Mouse (Mus musculus): ENCODE measurements around the gene Itih3. TPM values are rescaled to one million over a fixed set of nuclear protein-coding genes. Genes with fewer than 3 reads are reported as not detected.

Gene Itih3
- polyA plus RNA-seq, 1 experiment from 2014 or later = 0.53 TPM

DNA sequence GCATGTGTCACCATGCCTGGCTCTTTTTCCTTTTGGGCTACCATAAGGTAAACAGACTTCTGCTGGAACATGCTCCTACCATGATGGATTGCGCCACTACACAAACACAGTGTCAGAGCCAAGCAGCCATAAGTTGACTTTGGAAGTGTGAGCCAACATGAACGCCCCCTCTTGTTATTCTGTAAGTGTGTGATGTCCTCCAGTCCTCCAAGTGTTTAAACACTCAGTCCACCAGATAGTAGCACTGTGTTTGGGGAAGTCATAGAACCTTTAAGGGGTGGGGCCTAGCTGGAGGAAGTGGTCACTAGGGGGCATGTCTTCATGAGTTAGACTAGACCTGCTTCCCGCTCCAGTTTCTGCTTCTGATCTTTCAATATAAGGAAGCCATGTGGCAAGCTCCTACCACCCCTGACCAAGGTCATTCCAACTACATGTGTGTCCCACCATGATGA, 15.7 kb downstream of the Itih3 start:
- no peaks in the 10 kb centered on the region for H3K36me3 ChIP-seq (ENCODE audit: insufficient read depth, low read length)
- no peaks in the 10 kb centered on the region for H3K9me3 ChIP-seq (replicated peaks; ENCODE audit: low read length)
- H3K4me1 ChIP-seq (replicated peaks; ENCODE audit: insufficient read depth, low read length) = 0 out of 2 replicates have a peak, but pooled peaks cover under 1% of the 10 kb centered on the region
- TF ChIP-seq CTCF (IDR thresholded peaks at IDR 0.05; ENCODE audit: low read depth) = no peak
- no peaks in the 10 kb centered on the region for H3K27me3 ChIP-seq (ENCODE audit: insufficient read depth, low read length)
- 63% methylated on average over 3 of the region's 3 CpGs for WGBS
- no peak overlapping the region for H3K4me3 ChIP-seq (replicated peaks; ENCODE audit: low read depth, low read length)
- H3K27ac ChIP-seq = no peak overlapping the region
- no peak overlapping the region for H3K4me2 ChIP-seq (ENCODE audit: low read length)
- no peak for ATAC-seq (replicated peaks; ENCODE audit: low FRiP score, low read depth)
- peak; percentile 32 for DNase-seq (ENCODE audit: low spot score)
- no peak overlapping the region for H3K9ac ChIP-seq (ENCODE audit: low read depth, low read length)

DNA sequence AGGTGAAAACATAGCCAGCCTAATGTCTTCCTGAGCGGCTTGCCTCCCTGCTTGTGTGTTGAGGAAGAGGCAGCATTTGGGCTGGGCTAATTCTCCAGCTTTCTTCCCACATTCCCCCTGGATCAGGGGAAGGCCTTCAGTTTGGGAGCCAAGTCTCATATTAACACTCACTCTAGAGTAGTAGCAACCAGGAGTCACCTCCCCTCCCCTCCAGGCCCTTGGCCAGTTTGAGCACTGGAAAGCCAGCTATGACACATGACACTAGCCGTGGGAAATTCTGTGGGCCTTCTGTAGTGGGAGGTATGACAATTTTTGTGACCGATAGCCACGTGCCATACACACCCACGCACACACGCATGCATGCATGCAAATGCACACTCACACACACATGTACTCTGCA, 17.6 kb downstream of the Itih3 start:
- Histone ChIP-seq H3K27ac (no peak overlapping the region), H3K4me1 (replicated peaks; ENCODE audit: insufficient read depth, low read length) (no peaks in the 10 kb centered on the region), H3K4me2 (ENCODE audit: low read length) (no peak overlapping the region), H3K36me3 (ENCODE audit: insufficient read depth, low read length) (no peaks in the 10 kb centered on the region), H3K9ac (ENCODE audit: low read depth, low read length) (no peak overlapping the region), H3K4me3 (replicated peaks; ENCODE audit: low read depth, low read length) (no peak overlapping the region), H3K9me3 (replicated peaks; ENCODE audit: low read length) (no peaks in the 10 kb centered on the region), H3K27me3 (ENCODE audit: insufficient read depth, low read length) (no peaks in the 10 kb centered on the region)
- no peak for ATAC-seq (replicated peaks; ENCODE audit: low FRiP score, low read depth)
- WGBS = 91% methylated on average over 6 of the region's 6 CpGs
- DNase-seq (ENCODE audit: low spot score) = no peak
- TF ChIP-seq CTCF (IDR thresholded peaks at IDR 0.05; ENCODE audit: low read depth) = no peak

DNA sequence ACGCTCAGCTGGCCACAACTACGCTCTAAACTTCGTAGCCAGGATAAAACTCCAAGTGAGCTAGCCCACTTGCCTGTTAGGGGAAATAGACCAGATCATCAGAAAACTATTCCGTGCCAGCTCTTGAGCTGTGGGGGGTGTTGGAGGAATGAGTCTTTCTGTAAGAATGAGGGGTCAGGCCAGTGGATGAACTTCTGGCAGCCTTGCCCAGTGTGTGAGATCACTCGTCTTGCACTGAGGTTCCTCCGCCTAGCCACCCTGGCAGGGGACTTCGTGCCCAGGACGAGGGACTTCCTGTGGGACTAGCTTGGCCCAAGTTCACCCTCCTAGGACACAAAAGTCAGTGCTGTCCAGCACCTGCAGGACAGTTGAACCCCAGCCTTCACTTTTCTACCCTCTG, 19.3 kb downstream of the Itih3 start:
- no peaks in the 10 kb centered on the region for H3K4me1 ChIP-seq (replicated peaks; ENCODE audit: insufficient read depth, low read length)
- no peak overlapping the region for H3K4me3 ChIP-seq (replicated peaks; ENCODE audit: low read depth, low read length)
- H3K36me3 ChIP-seq (ENCODE audit: insufficient read depth, low read length) = no peaks in the 10 kb centered on the region
- no peak overlapping the region for H3K9ac ChIP-seq (ENCODE audit: low read depth, low read length)
- DNase-seq (ENCODE audit: low spot score) = no peak
- no peak for TF ChIP-seq CTCF (IDR thresholded peaks at IDR 0.05; ENCODE audit: low read depth)
- 81% methylated on average over 8 of the region's 8 CpGs for WGBS
- ATAC-seq (replicated peaks; ENCODE audit: low FRiP score, low read depth) = no peak
- H3K27me3 ChIP-seq (ENCODE audit: insufficient read depth, low read length) = no peaks in the 10 kb centered on the region
- H3K27ac ChIP-seq = no peak overlapping the region
- H3K9me3 ChIP-seq (replicated peaks; ENCODE audit: low read length) = no peaks in the 10 kb centered on the region
- H3K4me2 ChIP-seq (ENCODE audit: low read length) = no peak overlapping the region

GRCm38 (mm10) chr14:30903036-30903435, 20.5 kb downstream of the Itih3 start:
- H3K9me3 ChIP-seq (replicated peaks; ENCODE audit: low read length) = no peaks in the 10 kb centered on the region
- 69% methylated on average over 3 of the region's 3 CpGs for WGBS
- no peak overlapping the region for H3K4me3 ChIP-seq (replicated peaks; ENCODE audit: low read depth, low read length)
- DNase-seq (ENCODE audit: low spot score) (no peak), ATAC-seq (replicated peaks; ENCODE audit: low FRiP score, low read depth) (no peak)
- H3K4me1 ChIP-seq (replicated peaks; ENCODE audit: insufficient read depth, low read length) = no peaks in the 10 kb centered on the region
- H3K36me3 ChIP-seq (ENCODE audit: insufficient read depth, low read length) = no peaks in the 10 kb centered on the region
- no peak overlapping the region for H3K9ac ChIP-seq (ENCODE audit: low read depth, low read length)
- no peak for TF ChIP-seq CTCF (IDR thresholded peaks at IDR 0.05; ENCODE audit: low read depth)
- H3K4me2 ChIP-seq (ENCODE audit: low read length) = no peak overlapping the region
- H3K27ac ChIP-seq = no peak overlapping the region
- H3K27me3 ChIP-seq (ENCODE audit: insufficient read depth, low read length) = no peaks in the 10 kb centered on the region

GRCm38 (mm10) chr14:30902628-30903027, 20.9 kb downstream of the Itih3 start:
- 90% methylated on average over 5 of the region's 5 CpGs for WGBS
- no peak for TF ChIP-seq CTCF (IDR thresholded peaks at IDR 0.05; ENCODE audit: low read depth)
- ATAC-seq (replicated peaks; ENCODE audit: low FRiP score, low read depth) = no peak

DNA sequence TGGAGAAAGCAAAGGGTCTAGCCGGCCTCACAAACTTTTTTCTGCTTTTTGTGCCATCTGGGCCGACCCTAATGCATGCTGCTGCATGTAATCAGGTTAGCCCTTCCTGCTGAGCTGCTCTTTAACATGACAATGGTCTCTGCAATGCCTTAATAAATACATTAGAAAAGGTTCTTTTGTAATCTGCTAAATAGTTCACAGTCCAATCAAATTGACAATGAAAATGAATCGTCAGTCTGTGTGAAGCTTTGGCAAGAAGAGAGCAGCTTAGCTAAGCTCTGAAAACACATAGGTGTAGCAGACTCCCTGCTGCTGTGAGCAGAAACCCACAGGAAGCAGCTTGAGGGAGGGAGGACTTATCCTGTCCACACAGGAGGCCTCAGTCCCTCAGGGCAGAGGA, 23.6 kb downstream of the Itih3 start:
- Histone ChIP-seq H3K36me3 (ENCODE audit: insufficient read depth, low read length) (no peaks in the 10 kb centered on the region), H3K27me3 (ENCODE audit: insufficient read depth, low read length) (no peaks in the 10 kb centered on the region), H3K27ac (no peak overlapping the region), H3K9me3 (replicated peaks; ENCODE audit: low read length) (no peaks in the 10 kb centered on the region), H3K4me3 (replicated peaks; ENCODE audit: low read depth, low read length) (no peak overlapping the region), H3K4me2 (ENCODE audit: low read length) (no peak overlapping the region), H3K9ac (ENCODE audit: low read depth, low read length) (no peak overlapping the region), H3K4me1 (replicated peaks; ENCODE audit: insufficient read depth, low read length) (no peaks in the 10 kb centered on the region)
- 74% methylated on average over 3 of the region's 3 CpGs for WGBS
- TF ChIP-seq CTCF (IDR thresholded peaks at IDR 0.05; ENCODE audit: low read depth) = no peak
- ATAC-seq (replicated peaks; ENCODE audit: low FRiP score, low read depth) (no peak), DNase-seq (ENCODE audit: low spot score) (no peak)

More at GRCm38 (mm10) chr14:30902628-30903027, 20.9 kb downstream of the Itih3 start:
- no peak overlapping the region for H3K4me2 ChIP-seq (ENCODE audit: low read length)
- no peak for DNase-seq (ENCODE audit: low spot score)
- H3K9ac ChIP-seq (ENCODE audit: low read depth, low read length) = no peak overlapping the region
- H3K27ac ChIP-seq = no peak overlapping the region
- H3K27me3 ChIP-seq (ENCODE audit: insufficient read depth, low read length) = no peaks in the 10 kb centered on the region
- no peaks in the 10 kb centered on the region for H3K36me3 ChIP-seq (ENCODE audit: insufficient read depth, low read length)
- no peaks in the 10 kb centered on the region for H3K9me3 ChIP-seq (replicated peaks; ENCODE audit: low read length)
- no peaks in the 10 kb centered on the region for H3K4me1 ChIP-seq (replicated peaks; ENCODE audit: insufficient read depth, low read length)
- no peak overlapping the region for H3K4me3 ChIP-seq (replicated peaks; ENCODE audit: low read depth, low read length)

DNA sequence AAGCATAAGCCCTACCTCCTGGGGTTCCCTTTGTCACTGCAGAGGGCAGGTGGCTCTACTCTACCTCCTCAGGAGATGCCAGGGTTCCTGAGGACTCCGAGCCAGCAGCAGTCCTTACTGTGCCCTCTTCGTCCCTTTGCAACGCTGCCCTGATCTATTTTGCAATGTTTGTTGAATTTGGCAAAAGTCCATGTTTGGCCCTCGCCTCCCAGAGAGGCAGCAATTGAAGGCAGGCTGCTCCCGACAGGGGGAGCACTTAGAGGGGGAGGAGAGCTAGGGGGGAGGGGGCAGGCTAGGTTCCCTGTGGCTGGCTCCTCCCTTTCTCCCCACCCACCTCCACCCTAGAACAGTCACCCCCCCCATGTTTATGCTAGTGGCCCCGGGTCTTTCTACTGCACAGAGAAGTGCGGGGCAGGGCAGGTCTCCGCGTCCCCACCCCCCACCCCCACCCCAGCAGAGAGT, 35.3 kb downstream of the Itih3 start:
- Histone ChIP-seq H3K4me1 (replicated peaks; ENCODE audit: insufficient read depth, low read length) (peaks cover 6% of the 10 kb centered on the region; the same call in 1 of the 2 replicates), H3K27me3 (ENCODE audit: insufficient read depth, low read length) (no peaks in the 10 kb centered on the region), H3K36me3 (ENCODE audit: insufficient read depth, low read length) (no peaks in the 10 kb centered on the region), H3K9me3 (replicated peaks; ENCODE audit: low read length) (no peaks in the 10 kb centered on the region), H3K4me2 (ENCODE audit: low read length) (no peak overlapping the region), H3K4me3 (replicated peaks; ENCODE audit: low read depth, low read length) (no peak overlapping the region), H3K27ac (no peak overlapping the region), H3K9ac (ENCODE audit: low read depth, low read length) (no peak overlapping the region)
- peak; percentile 60 for TF ChIP-seq CTCF (IDR thresholded peaks at IDR 0.05; ENCODE audit: low read depth)
- ATAC-seq (replicated peaks; ENCODE audit: low FRiP score, low read depth) (peak; percentile 48), DNase-seq (ENCODE audit: low spot score) (peak; percentile 70)
- 6% methylated on average over 9 of the region's 9 CpGs for WGBS
